Mouse (Mus musculus) small intestine, adult 2 months (tissue): Measurements from ENCODE around the gene Fam71e1. TPM values are rescaled to one million over a fixed set of nuclear protein-coding genes. Genes with fewer than 3 reads are reported as not detected.

ENCODE experiments used
- H3K27ac ChIP-seq: fragments of 200-500 bp; 2 replicates; pipeline ENCODE4 v1.5.1; 2012; ENCODE audit warnings: low read depth, low read length, control low read depth, inconsistent platforms; ENCODE audit not compliant: insufficient read depth
- H3K27me3 ChIP-seq: fragments of 200-500 bp; 2 replicates; pipeline ENCODE4 v1.6.1; 2012; ENCODE audit warnings: mild to moderate bottlenecking, moderate library complexity, low read length, inconsistent platforms; ENCODE audit not compliant: control insufficient read depth, insufficient read depth
- H3K36me3 ChIP-seq: fragments of 200-500 bp; 2 replicates; pipeline ENCODE4 v1.6.1; 2012; ENCODE audit warnings: mild to moderate bottlenecking, low read length, control low read depth, inconsistent platforms; ENCODE audit not compliant: control insufficient read depth, insufficient read depth
- H3K4me1 ChIP-seq: fragments of 200-500 bp; 2 replicates; pipeline ENCODE4 v1.6.1; 2012; ENCODE audit warnings: low read length, inconsistent platforms, mixed read lengths; ENCODE audit not compliant: control insufficient read depth, insufficient read depth, insufficient read length
- H3K4me3 ChIP-seq: fragments of 200-500 bp; 2 replicates; pipeline ENCODE4 v1.5.1; 2012; ENCODE audit warnings: low read depth, mild to moderate bottlenecking, control low read depth, inconsistent platforms, low read length, moderate library complexity
- CTCF ChIP-seq: fragments of 200-500 bp; IDR thresholded peaks from 2 replicates; pipeline ENCODE4 v1.5.1; 2012; ENCODE audit warnings: low read depth, mild to moderate bottlenecking, control low read depth, inconsistent platforms, low read length, moderate library complexity, mixed read lengths; ENCODE audit not compliant: insufficient replicate concordance, insufficient read length; ENCODE audit errors: extremely low read depth
- POLR2A ChIP-seq: fragments of 200-500 bp; IDR thresholded peaks from 2 replicates; pipeline ENCODE4 v1.6.1; 2012; ENCODE audit warnings: low read depth, mild to moderate bottlenecking, control low read depth, inconsistent platforms, low read length, moderate library complexity
- WGBS: fragments of 180-500 bp; shearing (Covaris S2); methylation state at CpG from one replicate; pipeline ENCODE4 v1.1.7; 2018; 5-methylcytosine and 5-hydroxymethylcytosine counted together
- polyA plus RNA-seq: library from polyadenylated mRNA; depleted of rRNA; stranded (reverse); fragments of >200 nt; gene quantifications from 2 replicates; pipeline ENCODE4 v1.2.3, GENCODE M21; 2012

The Fam71e1 gene
- polyA plus RNA-seq, 1 experiment: 2.0 TPM

DNA sequence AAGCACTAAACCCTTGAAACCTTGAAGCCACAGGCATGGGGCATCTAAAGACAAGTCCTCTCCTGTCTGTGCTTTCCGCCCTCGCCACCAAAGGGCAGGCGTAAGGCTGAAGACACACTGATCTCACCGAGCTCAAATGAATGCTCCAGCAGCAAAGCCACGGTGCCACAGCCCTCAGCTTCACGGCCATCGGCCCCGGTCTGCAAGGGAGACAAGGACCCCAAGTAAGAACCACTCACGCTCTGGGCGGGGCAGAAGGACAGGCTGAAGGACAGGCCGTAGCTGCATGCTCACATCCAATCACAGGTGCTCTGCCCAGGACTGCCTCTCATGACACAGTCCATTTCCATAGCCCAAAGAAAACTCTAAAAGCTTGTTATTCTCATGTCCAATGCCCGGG, 1.7 kb upstream of the Fam71e1 start:
- H3K27me3 ChIP-seq: no peaks in the 10 kb centered on the region
- peaks cover 18% of the 10 kb centered on the region for H3K36me3 ChIP-seq
- H3K4me1 ChIP-seq: peaks cover 2% of the 10 kb centered on the region
- TF ChIP-seq CTCF (no peak), POLR2A (no peak)
- no peak overlapping the region for H3K27ac ChIP-seq
- H3K4me3 ChIP-seq: no peak overlapping the region
- 94% methylated on average over 12 of the region's 12 CpGs for WGBS

DNA sequence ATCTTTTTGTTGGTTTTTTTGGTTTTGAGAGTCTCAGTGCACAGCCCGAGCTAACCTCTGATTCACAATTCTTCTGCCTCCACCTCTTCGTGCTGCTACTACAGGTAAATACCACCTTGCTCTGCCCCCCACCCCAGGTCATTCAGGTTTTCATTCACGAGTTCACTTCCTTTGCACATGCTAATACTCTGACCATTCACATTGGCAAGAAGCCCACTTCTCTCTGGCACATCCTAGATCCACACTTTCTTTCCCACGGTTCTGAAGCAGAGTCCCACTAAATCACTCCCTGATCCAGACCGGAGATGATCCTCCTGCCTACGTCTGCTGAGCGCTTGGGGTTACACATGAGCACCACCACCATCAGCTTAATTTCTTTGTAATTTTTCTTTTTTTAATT, 1.3 kb upstream of the Fam71e1 start:
- H3K4me1 ChIP-seq: peaks cover 2% of the 10 kb centered on the region
- H3K36me3 ChIP-seq: peaks cover 18% of the 10 kb centered on the region
- 79% methylated on average over 7 of the region's 7 CpGs for WGBS
- TF ChIP-seq POLR2A: no peak
- TF ChIP-seq CTCF: no peak
- H3K4me3 ChIP-seq: no peak overlapping the region
- no peak overlapping the region for H3K27ac ChIP-seq
- H3K27me3 ChIP-seq: no peaks in the 10 kb centered on the region

DNA sequence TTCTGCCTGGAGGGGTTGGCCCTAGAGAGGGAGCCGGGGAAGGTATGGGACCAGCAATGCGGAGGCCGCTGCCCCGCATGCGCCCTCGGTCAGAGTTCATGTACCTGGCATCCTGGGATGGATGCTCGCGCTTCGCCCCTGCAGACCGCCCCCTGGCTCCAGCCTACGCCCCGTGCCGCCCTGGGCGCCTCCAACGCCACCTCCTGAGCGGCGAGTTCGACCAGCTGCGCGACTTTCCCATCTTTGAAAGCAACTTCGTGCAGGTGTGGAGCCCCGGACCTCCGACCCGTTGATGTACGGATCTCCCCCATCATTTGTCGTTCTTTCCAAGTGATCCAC, 359 bp downstream of the Fam71e1 start:
- 1% methylated on average over 26 of the region's 26 CpGs for WGBS
- TF ChIP-seq CTCF (no peak), POLR2A (no peak)
- Histone ChIP-seq H3K4me1 (peaks cover 2% of the 10 kb centered on the region), H3K4me3 (peak overlapping the region; percentile 92), H3K27me3 (no peaks in the 10 kb centered on the region), H3K36me3 (peaks cover 10% of the 10 kb centered on the region), H3K27ac (peak overlapping the region; percentile 50; the same call in 1 of the 2 replicates)

DNA sequence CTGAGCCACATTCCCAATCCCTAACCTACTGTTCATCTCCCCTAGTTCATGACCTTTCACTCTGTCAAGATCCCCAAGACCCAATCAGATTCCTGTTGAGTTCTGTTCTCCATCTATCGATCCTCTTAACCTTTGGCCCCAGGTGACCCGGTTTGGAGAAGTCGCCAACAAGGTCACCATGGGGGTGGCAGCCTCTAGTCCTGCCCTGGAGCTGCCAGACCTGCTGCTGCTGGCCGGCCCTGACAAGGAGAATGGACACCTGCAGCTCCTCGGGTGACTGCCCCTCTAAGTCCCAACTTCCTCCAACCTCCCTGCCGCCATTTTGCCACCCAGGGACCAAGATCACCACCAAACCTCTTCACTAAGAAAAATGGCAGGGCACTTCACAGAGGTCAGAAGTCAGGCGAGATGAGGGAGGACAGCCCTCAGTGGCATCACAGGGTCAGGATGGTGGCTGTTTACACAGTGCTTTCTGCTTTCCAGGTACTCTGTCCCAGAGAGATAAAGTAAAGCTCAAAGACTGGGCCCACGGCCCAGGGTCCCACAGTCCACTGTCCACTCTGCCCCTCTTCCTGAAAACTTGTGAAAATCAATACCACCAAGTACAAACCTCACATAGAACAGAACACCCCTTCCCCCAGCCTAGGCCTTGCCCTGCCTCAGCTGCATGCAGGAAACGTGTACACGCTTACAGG, 1.1 kb downstream of the Fam71e1 start:
- no peak overlapping the region for H3K27ac ChIP-seq
- peaks cover 3% of the 10 kb centered on the region for H3K36me3 ChIP-seq
- no peak overlapping the region for H3K4me3 ChIP-seq
- H3K4me1 ChIP-seq: peaks cover 2% of the 10 kb centered on the region
- 82% methylated on average over 10 of the region's 10 CpGs for WGBS
- H3K27me3 ChIP-seq: no peaks in the 10 kb centered on the region
- TF ChIP-seq POLR2A (no peak), CTCF (no peak)

DNA sequence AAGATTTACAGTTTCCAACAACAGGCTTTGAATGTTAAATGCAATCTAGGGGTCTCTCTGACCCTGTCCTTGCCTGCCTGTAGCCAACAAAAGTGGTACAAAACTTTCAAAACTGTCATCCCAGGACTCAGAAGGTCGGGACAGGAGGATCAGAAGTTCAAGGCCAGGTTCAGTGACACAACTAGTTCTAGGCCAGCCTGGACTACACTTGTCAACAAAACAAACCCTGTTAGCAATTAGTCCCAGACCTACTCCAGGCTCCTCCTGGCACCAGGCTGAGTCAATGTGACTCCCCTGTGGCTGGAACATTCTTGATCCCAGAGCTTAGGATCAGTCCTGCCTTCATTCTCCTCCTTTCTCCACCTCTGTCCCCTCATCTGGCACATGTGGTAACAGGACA, 2.5 kb downstream of the Fam71e1 start:
- TF ChIP-seq POLR2A: no peak
- TF ChIP-seq CTCF: no peak
- Histone ChIP-seq H3K4me3 (no peak overlapping the region), H3K36me3 (no peaks in the 10 kb centered on the region), H3K27me3 (no peaks in the 10 kb centered on the region), H3K4me1 (peaks cover 2% of the 10 kb centered on the region), H3K27ac (no peak overlapping the region)
- WGBS: 47% methylated on average over 1 of the region's 1 CpGs

DNA sequence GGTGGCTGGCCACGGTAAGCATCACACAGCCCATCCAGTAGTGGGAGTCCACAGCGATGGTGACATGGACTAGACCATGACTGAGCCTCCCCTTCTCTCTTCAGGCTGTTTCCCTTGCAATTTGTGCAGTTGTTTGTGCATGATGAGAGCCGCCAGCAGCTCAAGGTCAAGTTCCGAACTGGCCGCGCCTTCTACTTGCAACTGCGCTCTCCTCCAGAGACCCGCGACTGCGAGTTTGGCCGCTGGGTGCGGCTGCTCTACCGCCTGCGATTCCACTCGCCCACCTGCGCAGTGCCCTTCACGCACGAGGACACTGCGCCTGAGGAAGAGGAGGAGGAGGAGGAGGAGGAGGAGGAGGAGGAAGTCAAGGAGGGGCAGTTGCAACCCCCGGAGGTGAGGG, 3.7 kb downstream of the Fam71e1 start:
- no peaks in the 10 kb centered on the region for H3K36me3 ChIP-seq
- H3K4me1 ChIP-seq: peaks cover 2% of the 10 kb centered on the region; the same call in 1 of the 2 replicates
- 33% methylated on average over 20 of the region's 20 CpGs for WGBS
- no peaks in the 10 kb centered on the region for H3K27me3 ChIP-seq
- no peak for TF ChIP-seq CTCF
- no peak overlapping the region for H3K27ac ChIP-seq
- no peak overlapping the region for H3K4me3 ChIP-seq

DNA sequence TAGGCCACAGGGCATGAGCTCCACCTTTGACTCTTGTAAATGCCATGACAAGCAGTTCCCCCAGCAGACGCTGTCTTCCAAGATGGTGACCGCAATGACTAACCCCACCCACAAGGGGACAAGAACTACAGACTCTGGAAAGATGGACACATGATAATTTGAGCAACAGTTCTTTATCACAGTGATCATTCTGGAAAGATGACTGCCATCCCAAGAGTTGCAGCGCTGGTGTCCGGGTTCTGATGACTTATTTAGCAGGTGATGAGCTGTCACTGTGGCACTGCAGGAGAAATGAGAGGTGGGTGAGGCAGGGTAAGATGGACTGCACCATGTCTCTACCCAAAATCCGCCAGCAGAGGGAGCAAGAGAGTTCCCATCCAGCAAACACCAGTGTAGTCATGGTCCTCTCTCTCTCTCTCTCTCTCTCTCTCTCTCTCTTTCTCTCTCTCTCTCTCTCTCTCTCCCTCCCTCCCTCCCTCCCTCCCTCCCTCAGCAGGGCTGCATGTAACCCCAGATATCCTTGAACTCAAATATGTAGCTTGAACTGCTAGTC, 5.3 kb downstream of the Fam71e1 start:
- Histone ChIP-seq H3K36me3 (no peaks in the 10 kb centered on the region), H3K4me3 (no peak overlapping the region), H3K27ac (no peak overlapping the region), H3K4me1 (peaks cover 2% of the 10 kb centered on the region; the same call in 1 of the 2 replicates), H3K27me3 (no peaks in the 10 kb centered on the region)
- peak; percentile 64; the same call in 1 of the 2 replicates for TF ChIP-seq CTCF
- TF ChIP-seq POLR2A: no peak
- 24% methylated on average over 5 of the region's 5 CpGs for WGBS
